Mouse (Mus musculus) olfactory bulb, adult 2 months (tissue): ENCODE data around the gene Ddx54. TPM values are rescaled to one million over a fixed set of nuclear protein-coding genes. Genes with fewer than 3 reads are reported as not detected.

Experiments
- H3K27ac ChIP-seq: fragments of 200-500 bp; 2 replicates; pipeline ENCODE4 v1.5.1; 2012; ENCODE audit warnings: low read depth, low read length; ENCODE audit not compliant: insufficient read depth
- H3K4me1 ChIP-seq: fragments of 200-500 bp; 2 replicates; pipeline ENCODE4 v1.6.1; 2012; ENCODE audit warnings: low read length; ENCODE audit not compliant: control insufficient read depth, insufficient read depth
- H3K4me3 ChIP-seq: fragments of 200-500 bp; 2 replicates; pipeline ENCODE4 v1.5.1; 2012; ENCODE audit warnings: mild to moderate bottlenecking, low read depth, low read length, moderate library complexity; ENCODE audit not compliant: insufficient read depth
- CTCF ChIP-seq: fragments of 200-500 bp; IDR thresholded peaks from 2 replicates; pipeline ENCODE4 v1.5.1; 2012; ENCODE audit warnings: low read depth, mild to moderate bottlenecking, low read length, moderate library complexity; ENCODE audit not compliant: insufficient read depth
- POLR2A ChIP-seq: fragments of 200-500 bp; IDR thresholded peaks from 2 replicates; pipeline ENCODE4 v1.6.1; 2012; ENCODE audit warnings: mild to moderate bottlenecking, low read depth, low read length, moderate library complexity; ENCODE audit not compliant: insufficient read depth
- WGBS: fragments of 180-500 bp; shearing (Covaris S2); methylation state at CpG from one replicate; pipeline ENCODE4 v1.1.7; 2018; 5-methylcytosine and 5-hydroxymethylcytosine counted together
- polyA plus RNA-seq: library from polyadenylated mRNA; stranded (reverse); fragments of >200 nt; gene quantifications from 2 replicates; pipeline ENCODE4 v1.2.4, GENCODE M21; 2012; ENCODE audit warnings: low replicate concordance; ENCODE audit not compliant: missing spikeins, insufficient read depth, insufficient read length

Gene Ddx54
- polyA plus RNA-seq, 1 experiment = not detected

DNA sequence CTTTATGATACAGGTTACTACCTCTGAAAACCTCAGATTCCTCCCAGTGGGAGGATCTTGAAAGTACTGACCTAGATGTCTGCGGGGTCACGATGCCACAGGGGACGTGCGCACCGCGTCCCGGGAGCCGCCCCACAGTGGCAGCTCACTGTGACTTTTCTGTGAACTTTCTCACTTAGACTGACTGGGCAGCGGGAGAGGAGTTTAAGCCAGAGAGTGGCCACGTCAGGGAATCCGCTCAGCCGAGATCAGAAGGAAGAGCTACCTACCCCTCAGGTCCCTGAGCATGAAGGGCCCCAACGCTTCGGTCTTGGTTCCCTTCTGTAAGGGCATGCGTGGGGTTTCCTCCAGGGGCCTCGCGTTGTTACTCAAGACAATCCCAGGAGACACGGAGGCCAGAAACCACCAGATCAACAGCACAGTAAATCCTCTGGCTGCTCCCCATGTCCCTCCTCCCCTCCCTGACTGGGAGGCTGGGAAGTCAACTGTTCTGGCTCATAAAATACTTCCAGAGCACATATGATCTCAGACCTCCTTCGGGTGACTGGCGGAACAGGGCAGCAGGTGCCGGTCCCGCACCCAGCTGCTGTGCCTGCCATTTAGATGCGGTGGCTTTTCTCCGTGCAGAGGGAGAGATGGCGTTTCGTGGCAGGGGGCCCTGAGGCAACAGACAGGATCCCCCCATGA, 33.2 kb upstream of the Ddx54 start:
- no peak overlapping the region for H3K27ac ChIP-seq
- peaks cover 37% of the 10 kb centered on the region for H3K4me1 ChIP-seq
- no peak overlapping the region for H3K4me3 ChIP-seq
- TF ChIP-seq POLR2A = no peak
- TF ChIP-seq CTCF = no peak
- 60% methylated on average over 26 of the region's 26 CpGs for WGBS

- WGBS = 81% methylated on average over 26 of the region's 26 CpGs
- no peak for TF ChIP-seq POLR2A
- no peak for TF ChIP-seq CTCF
- Histone ChIP-seq H3K4me1 (peaks cover 37% of the 10 kb centered on the region), H3K4me3 (no peak overlapping the region), H3K27ac (no peak overlapping the region)
These were observed 32.5 kb upstream of the Ddx54 start for GRCm38 (mm10) chr5:120579898-120580626.

DNA sequence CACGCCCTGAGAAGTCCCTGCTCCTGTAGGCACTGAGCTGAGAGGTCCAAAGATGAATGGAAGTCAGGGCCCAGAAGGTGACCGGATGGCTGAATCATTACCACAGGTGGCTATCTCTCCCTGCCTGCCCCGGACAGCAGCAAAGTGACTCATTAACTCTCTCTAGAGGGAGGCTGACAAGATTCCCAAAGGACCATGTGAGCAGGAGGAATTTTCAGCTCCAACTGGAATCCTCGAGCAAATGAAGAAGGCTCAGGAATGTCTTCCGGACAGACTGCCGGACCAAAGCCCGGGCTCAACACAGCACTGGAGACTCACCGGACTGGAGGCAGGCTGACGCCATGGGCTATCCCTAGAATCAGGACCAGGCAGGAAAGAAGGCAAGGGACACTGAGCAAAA, 30.5 kb upstream of the Ddx54 start:
- Histone ChIP-seq H3K27ac (no peak overlapping the region), H3K4me3 (no peak overlapping the region), H3K4me1 (peaks cover 37% of the 10 kb centered on the region)
- WGBS = 86% methylated on average over 9 of the region's 9 CpGs
- no peak for TF ChIP-seq CTCF
- TF ChIP-seq POLR2A = no peak

DNA sequence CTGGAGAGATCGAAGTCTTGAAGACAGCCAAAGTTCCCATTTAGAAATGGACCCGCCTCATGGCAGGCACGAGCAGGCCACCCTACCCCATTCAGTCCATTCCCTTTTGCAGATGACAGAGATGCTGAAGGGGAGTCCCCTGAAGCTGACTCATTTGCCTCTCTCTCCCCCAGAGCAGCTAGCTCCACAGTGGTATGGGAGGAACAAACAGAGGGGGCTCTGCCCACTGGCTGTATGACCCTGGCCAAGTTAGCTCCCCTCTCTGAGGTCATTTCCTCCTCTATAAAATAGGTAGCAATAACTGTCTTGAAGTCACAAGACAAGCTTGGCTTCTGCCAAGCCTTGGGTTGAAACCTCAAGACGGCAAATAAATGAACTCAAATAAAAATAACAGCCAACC, 29.0 kb upstream of the Ddx54 start:
- Histone ChIP-seq H3K27ac (no peak overlapping the region), H3K4me1 (peaks cover 31% of the 10 kb centered on the region), H3K4me3 (no peak overlapping the region)
- TF ChIP-seq CTCF (no peak), POLR2A (no peak)
- 88% methylated on average over 4 of the region's 4 CpGs for WGBS

- Histone ChIP-seq H3K4me1 (peaks cover 21% of the 10 kb centered on the region), H3K27ac (no peak overlapping the region), H3K4me3 (no peak overlapping the region)
- 55% methylated on average over 15 of the region's 15 CpGs for whole genome bisulfite sequencing
- TF ChIP-seq CTCF (no peak), POLR2A (no peak)
These were observed 27.6 kb upstream of the Ddx54 start for GRCm38 (mm10) chr5:120584968-120585367.

DNA sequence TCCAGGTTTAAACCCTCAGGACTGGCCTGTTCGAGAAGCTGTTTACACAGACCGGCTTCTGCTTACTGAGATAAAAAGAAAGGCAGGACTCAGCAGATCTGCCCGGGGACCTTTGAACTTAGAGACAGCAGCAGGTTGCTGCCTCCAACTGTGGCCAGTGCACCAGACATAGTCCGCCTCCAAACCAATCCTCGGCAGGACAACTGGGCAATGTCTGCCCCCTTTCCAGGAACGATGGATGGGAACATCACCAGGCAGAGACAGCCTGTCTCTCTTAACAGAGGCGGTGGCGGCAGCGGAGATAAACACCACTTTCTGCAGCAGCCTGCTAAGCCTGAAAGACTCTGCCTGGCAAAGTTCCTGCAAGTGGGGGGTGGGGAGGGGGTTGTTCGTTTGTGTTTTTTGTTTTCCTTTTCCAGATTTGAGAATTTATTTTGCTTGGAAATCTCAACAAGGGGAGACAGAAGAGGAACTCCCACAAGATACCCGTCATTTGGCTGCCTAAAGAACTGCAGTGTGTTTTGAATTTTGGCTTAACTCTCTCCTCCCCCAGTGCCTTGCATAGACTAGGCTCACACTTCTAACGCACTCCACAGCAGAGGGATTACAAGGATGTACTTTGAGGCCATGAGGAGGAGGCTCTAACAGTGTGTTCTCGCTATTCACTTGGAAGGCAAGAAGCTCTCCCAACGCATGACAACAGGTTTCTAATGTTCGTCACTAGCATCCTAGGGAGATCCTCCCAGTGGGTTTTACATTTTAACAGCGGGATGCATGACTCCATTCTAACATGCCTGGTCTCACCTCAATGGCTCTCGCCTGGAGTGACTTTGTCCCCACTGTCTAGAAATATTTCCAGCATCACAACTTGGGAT, 25.6 kb upstream of the Ddx54 start:
- Histone ChIP-seq H3K4me3 (peak overlapping the region; percentile 58), H3K4me1 (peaks cover 17% of the 10 kb centered on the region), H3K27ac (no peak overlapping the region)
- TF ChIP-seq POLR2A = no peak
- no peak for TF ChIP-seq CTCF
- WGBS = 4% methylated on average over 17 of the region's 17 CpGs

- WGBS = 8% methylated on average over 9 of the region's 9 CpGs
- TF ChIP-seq POLR2A = no peak
- Histone ChIP-seq H3K27ac (no peak overlapping the region), H3K4me1 (peaks cover 17% of the 10 kb centered on the region), H3K4me3 (peak overlapping the region; percentile 58)
These were observed 25.0 kb upstream of the Ddx54 start for GRCm38 (mm10) chr5:120587616-120587926.

DNA sequence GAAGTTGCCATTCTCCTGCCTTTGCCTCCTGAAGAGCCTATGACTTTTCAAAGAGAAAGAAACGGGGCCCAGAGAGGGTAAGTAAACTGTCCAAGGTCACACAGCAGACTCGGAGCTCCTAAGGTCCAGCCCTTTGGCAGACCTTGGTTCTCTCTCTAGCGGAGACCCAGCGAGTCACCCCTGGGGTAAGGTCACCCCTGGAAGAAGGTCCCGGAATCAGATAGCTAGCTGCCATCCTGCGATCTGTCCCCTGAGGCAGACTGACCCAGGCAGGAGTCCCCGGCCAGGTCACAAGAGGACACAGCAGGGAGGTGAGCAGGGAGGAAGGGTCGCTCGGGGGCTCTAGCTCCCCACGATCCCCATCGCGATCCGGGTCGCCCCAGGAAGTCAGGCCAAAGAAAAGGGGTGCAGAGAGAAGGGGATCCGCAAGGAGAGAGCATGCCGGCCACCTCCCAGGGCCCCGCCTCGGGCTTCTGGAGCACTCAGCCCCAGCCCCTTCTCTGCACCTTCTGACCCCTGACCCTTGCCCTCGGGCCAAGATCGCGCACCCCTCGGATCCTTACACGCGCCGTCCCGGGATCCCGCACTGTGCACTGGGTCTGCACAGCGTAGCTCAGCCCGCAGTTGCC, 24.5 kb upstream of the Ddx54 start:
- Histone ChIP-seq H3K27ac (peak overlapping the region; percentile 32; the same call in 1 of the 2 replicates), H3K4me1 (peaks cover 17% of the 10 kb centered on the region), H3K4me3 (peak overlapping the region; percentile 58)
- WGBS = under 1% methylated on average over 29 of the region's 29 CpGs
- TF ChIP-seq CTCF = no peak
- no peak for TF ChIP-seq POLR2A

DNA sequence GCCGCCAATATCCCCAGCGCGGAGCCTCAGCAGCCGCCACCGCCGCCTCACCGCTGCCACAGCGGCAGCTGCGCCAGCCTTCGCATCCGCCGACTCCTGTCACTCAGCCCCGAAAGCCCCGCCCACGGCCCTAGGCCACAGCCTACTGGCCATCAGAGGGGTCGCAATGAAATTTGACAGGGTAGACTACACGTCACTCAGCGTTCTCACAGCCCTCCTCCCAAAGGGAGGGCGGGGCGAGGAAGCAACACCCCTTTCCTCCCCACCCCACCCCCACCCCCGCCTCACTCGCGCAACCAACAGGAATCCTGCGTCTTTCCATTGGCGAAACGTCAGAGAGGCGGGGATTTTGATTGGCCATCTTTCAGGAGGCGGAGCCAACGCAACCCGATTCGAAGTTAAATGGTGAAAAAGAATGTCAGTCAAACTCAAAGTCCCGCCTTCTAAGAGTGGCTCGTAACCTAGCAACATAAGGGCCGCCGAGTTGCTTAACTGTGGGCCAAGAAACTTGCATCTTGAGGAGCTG, 23.9 kb upstream of the Ddx54 start, which contains the start of the genes Tpcn1 and Iqcd:
Tpcn1 (minus strand) TSS at position 105 of the 526 bp plus-strand sequence.
Iqcd (plus strand) TSS at position 448 of the 526 bp plus-strand sequence.
- TF ChIP-seq POLR2A (peak; percentile 95), CTCF (no peak)
- H3K27ac ChIP-seq = peak within 1 kb of the TSS; percentile 32; the same call in 1 of the 2 replicates
- WGBS = under 1% methylated on average over 35 of the region's 35 CpGs
- H3K4me3 ChIP-seq = peak within 1 kb of the TSS; percentile 58
- H3K4me1 ChIP-seq = peaks cover 17% of the 10 kb centered on the region
